Mouse (Mus musculus): ENCODE data around the gene Cacfd1. TPM values are rescaled to one million over a fixed set of nuclear protein-coding genes. Genes with fewer than 3 reads are reported as not detected.

Cacfd1 gene
- polyA plus RNA-seq, 1 experiment: 18.4 TPM

DNA sequence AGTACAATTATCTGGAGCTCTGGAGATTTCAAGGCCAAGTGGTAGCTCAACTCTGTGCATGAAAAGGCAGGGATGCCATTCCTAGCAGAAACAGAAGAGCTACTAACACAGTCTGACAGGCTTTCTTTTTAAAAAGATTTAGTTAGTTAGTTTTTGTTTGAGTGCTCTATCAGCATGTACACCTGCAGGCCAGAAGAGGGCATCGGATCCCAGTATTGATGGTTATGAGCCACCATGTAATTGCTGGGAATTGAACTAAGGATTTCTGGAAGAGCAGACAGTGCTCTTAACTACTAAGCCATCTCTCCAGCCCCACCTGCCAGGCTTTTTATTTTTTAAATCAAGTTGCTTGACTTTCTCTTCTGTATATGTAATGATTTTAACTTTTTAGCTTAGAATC is 12.2 kb upstream of the Cacfd1 start:
- peaks cover 17% of the 10 kb centered on the region for H3K27me3 ChIP-seq (ENCODE audit: control insufficient read depth, insufficient read depth, insufficient read length)
- H3ac ChIP-seq (ENCODE audit: control insufficient read depth, insufficient read length, low read depth): no peak overlapping the region
- TF ChIP-seq MAX (IDR thresholded peaks at IDR 0.05) (no peak), FOSL1 (IDR thresholded peaks at IDR 0.05; ENCODE audit: insufficient read depth, low read length, poor library complexity, severe bottlenecking) (no peak), MYOG (IDR thresholded peaks at IDR 0.05; ENCODE audit: control insufficient read depth, extremely low read depth, insufficient read length) (no peak), CEBPB (IDR thresholded peaks at IDR 0.05; ENCODE audit: low read depth) (no peak), USF1 (IDR thresholded peaks at IDR 0.05; ENCODE audit: low read depth) (no peak), CTCF (IDR thresholded peaks at IDR 0.05; ENCODE audit: control insufficient read depth, insufficient read depth, insufficient read length) (no peak), MYOD1 (IDR thresholded peaks at IDR 0.05; ENCODE audit: control insufficient read depth, insufficient read length, low read depth) (no peak)
- H3K79me3 ChIP-seq (ENCODE audit: low read depth): no peaks in the 10 kb centered on the region
- no peaks in the 10 kb centered on the region for H3K36me3 ChIP-seq (ENCODE audit: control insufficient read depth, insufficient read depth)
- H3K4me3 ChIP-seq (ENCODE audit: insufficient read depth, poor library complexity, severe bottlenecking): no peak overlapping the region
- no peaks in the 10 kb centered on the region for H3K79me2 ChIP-seq (ENCODE audit: control insufficient read depth, insufficient read depth)

DNA sequence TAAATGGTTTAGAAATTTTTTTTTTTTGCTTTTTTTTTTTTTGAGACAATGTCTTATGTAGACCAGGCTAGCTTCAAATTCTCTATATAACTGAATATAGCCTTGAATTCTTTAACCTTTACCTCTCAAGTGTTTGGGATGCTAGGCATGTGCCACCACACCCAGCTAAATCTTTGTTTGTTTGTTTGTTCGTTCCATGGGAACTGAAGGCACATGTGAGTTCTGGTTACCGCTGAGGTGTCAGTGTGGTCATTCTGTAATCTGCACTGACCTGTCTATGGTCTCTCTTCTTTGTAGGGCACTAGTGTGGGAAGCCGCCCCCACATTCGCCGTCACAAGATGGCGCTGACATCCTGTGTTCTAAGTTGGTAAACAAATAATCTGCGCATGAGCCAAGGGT is 11.7 kb upstream of the Cacfd1 start:
- no peaks in the 10 kb centered on the region for H3K36me3 ChIP-seq (ENCODE audit: control insufficient read depth, insufficient read depth)
- H3K27me3 ChIP-seq (ENCODE audit: control insufficient read depth, insufficient read depth, insufficient read length): peaks cover 17% of the 10 kb centered on the region

DNA sequence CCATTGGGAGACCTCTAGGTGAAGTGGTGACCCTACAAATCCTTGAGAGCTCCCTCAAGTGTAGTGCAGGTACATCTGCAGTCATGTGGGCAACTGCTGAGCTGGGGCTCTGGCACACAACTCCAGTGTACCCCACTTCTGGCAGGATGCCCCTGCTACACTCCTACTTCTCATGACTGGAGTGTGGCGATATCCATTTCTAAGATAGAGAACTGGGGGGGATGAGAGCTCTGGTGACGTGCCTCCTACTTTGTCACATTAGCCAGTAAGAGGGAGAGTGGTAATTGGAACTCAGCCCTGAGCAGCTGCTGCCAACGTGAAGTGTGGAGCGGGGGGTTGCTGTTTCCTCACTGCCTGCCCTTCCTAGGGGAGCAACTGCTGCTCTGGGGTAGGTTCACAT is 3.5 kb upstream of the Cacfd1 start:
- TF ChIP-seq USF1 (IDR thresholded peaks at IDR 0.05; ENCODE audit: low read depth): no peak
- no peak for TF ChIP-seq MAX (IDR thresholded peaks at IDR 0.05)
- no peak for TF ChIP-seq CTCF (IDR thresholded peaks at IDR 0.05; ENCODE audit: control insufficient read depth, insufficient read depth, insufficient read length)
- no peak for TF ChIP-seq FOSL1 (IDR thresholded peaks at IDR 0.05; ENCODE audit: insufficient read depth, low read length, poor library complexity, severe bottlenecking)
- TF ChIP-seq MYOG (IDR thresholded peaks at IDR 0.05; ENCODE audit: control insufficient read depth, extremely low read depth, insufficient read length): no peak
- peaks cover 27% of the 10 kb centered on the region for H3K27me3 ChIP-seq (ENCODE audit: control insufficient read depth, insufficient read depth, insufficient read length)
- H3K4me3 ChIP-seq (ENCODE audit: insufficient read depth, poor library complexity, severe bottlenecking): no peak overlapping the region
- H3K79me2 ChIP-seq (ENCODE audit: control insufficient read depth, insufficient read depth): peaks cover 13% of the 10 kb centered on the region
- H3ac ChIP-seq (ENCODE audit: control insufficient read depth, insufficient read length, low read depth): no peak overlapping the region
- no peaks in the 10 kb centered on the region for H3K36me3 ChIP-seq (ENCODE audit: control insufficient read depth, insufficient read depth)
- peaks cover 2% of the 10 kb centered on the region for H3K79me3 ChIP-seq (ENCODE audit: low read depth)

More for the DNA sequence above, 11.7 kb upstream of the Cacfd1 start:
- H3K79me3 ChIP-seq (ENCODE audit: low read depth): no peaks in the 10 kb centered on the region
- H3ac ChIP-seq (ENCODE audit: control insufficient read depth, insufficient read length, low read depth): no peak overlapping the region
- no peaks in the 10 kb centered on the region for H3K79me2 ChIP-seq (ENCODE audit: control insufficient read depth, insufficient read depth)
- TF ChIP-seq CEBPB (IDR thresholded peaks at IDR 0.05; ENCODE audit: low read depth) (no peak), MYOD1 (IDR thresholded peaks at IDR 0.05; ENCODE audit: control insufficient read depth, insufficient read length, low read depth) (no peak), FOSL1 (IDR thresholded peaks at IDR 0.05; ENCODE audit: insufficient read depth, low read length, poor library complexity, severe bottlenecking) (no peak), USF1 (IDR thresholded peaks at IDR 0.05; ENCODE audit: low read depth) (no peak), CTCF (IDR thresholded peaks at IDR 0.05; ENCODE audit: control insufficient read depth, insufficient read depth, insufficient read length) (no peak), MAX (IDR thresholded peaks at IDR 0.05) (no peak)
- no peak overlapping the region for H3K4me3 ChIP-seq (ENCODE audit: insufficient read depth, poor library complexity, severe bottlenecking)

- TF ChIP-seq CTCF (IDR thresholded peaks at IDR 0.05; ENCODE audit: control insufficient read depth, insufficient read depth, insufficient read length) (no peak), MYOD1 (IDR thresholded peaks at IDR 0.05; ENCODE audit: control insufficient read depth, insufficient read length, low read depth) (no peak), CEBPB (IDR thresholded peaks at IDR 0.05; ENCODE audit: low read depth) (no peak), USF1 (IDR thresholded peaks at IDR 0.05; ENCODE audit: low read depth) (no peak), MYOG (IDR thresholded peaks at IDR 0.05; ENCODE audit: control insufficient read depth, extremely low read depth, insufficient read length) (no peak), FOSL1 (IDR thresholded peaks at IDR 0.05; ENCODE audit: insufficient read depth, low read length, poor library complexity, severe bottlenecking) (no peak), MAX (IDR thresholded peaks at IDR 0.05) (no peak)
Measured at GRCm38 (mm10) chr2:27007701-27008100, 2.0 kb upstream of the Cacfd1 start.

GRCm38 (mm10) chr2:27017802-27018201 is 8.1 kb downstream of the Cacfd1 start:
- peak; percentile 85 for TF ChIP-seq CTCF (IDR thresholded peaks at IDR 0.05; ENCODE audit: control insufficient read depth, insufficient read depth, insufficient read length)
- no peak for TF ChIP-seq CEBPB (IDR thresholded peaks at IDR 0.05; ENCODE audit: low read depth)
- TF ChIP-seq FOSL1 (IDR thresholded peaks at IDR 0.05; ENCODE audit: insufficient read depth, low read length, poor library complexity, severe bottlenecking): no peak
- Histone ChIP-seq H3K79me3 (ENCODE audit: low read depth) (no peaks in the 10 kb centered on the region), H3K27me3 (ENCODE audit: control insufficient read depth, insufficient read depth, insufficient read length) (no peaks in the 10 kb centered on the region), H3K79me2 (ENCODE audit: control insufficient read depth, insufficient read depth) (no peaks in the 10 kb centered on the region), H3K36me3 (ENCODE audit: control insufficient read depth, insufficient read depth) (peaks cover 46% of the 10 kb centered on the region), H3K4me3 (ENCODE audit: insufficient read depth, poor library complexity, severe bottlenecking) (no peak overlapping the region), H3ac (ENCODE audit: control insufficient read depth, insufficient read length, low read depth) (no peak overlapping the region)

More at GRCm38 (mm10) chr2:27007701-27008100, 2.0 kb upstream of the Cacfd1 start:
- Histone ChIP-seq H3ac (ENCODE audit: control insufficient read depth, insufficient read length, low read depth) (no peak overlapping the region), H3K36me3 (ENCODE audit: control insufficient read depth, insufficient read depth) (no peaks in the 10 kb centered on the region), H3K27me3 (ENCODE audit: control insufficient read depth, insufficient read depth, insufficient read length) (peaks cover 27% of the 10 kb centered on the region), H3K4me3 (ENCODE audit: insufficient read depth, poor library complexity, severe bottlenecking) (no peak overlapping the region), H3K79me2 (ENCODE audit: control insufficient read depth, insufficient read depth) (peaks cover 23% of the 10 kb centered on the region), H3K79me3 (ENCODE audit: low read depth) (peaks cover 4% of the 10 kb centered on the region)

DNA sequence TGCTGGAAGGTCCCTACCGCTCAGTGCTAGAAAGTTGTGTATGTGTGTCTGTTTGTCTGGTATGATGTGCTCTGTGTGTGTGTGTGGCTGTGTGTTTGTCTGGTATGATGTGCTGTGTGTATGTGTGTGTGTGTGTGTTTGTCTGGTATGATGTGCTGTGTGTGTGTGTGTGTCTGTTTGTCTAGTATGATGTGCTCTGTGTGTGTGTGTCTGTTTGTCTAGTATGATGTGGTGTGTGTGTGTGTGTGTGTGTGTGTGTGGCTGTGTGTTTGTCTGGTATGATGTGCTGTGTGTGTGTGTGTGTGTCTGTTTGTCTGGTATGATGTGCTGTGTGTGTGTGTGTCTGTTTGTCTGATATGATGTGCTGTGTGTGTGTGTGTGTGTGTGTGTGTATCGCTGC is 9.8 kb downstream of the Cacfd1 start:
- Histone ChIP-seq H3K79me3 (ENCODE audit: low read depth) (no peaks in the 10 kb centered on the region), H3K36me3 (ENCODE audit: control insufficient read depth, insufficient read depth) (peaks cover 32% of the 10 kb centered on the region), H3K4me3 (ENCODE audit: insufficient read depth, poor library complexity, severe bottlenecking) (no peak overlapping the region), H3ac (ENCODE audit: control insufficient read depth, insufficient read length, low read depth) (no peak overlapping the region), H3K27me3 (ENCODE audit: control insufficient read depth, insufficient read depth, insufficient read length) (peaks cover 4% of the 10 kb centered on the region), H3K79me2 (ENCODE audit: control insufficient read depth, insufficient read depth) (no peaks in the 10 kb centered on the region)
- no peak for TF ChIP-seq USF1 (IDR thresholded peaks at IDR 0.05; ENCODE audit: low read depth)
- TF ChIP-seq CEBPB (IDR thresholded peaks at IDR 0.05; ENCODE audit: low read depth): no peak
- no peak for TF ChIP-seq MYOG (IDR thresholded peaks at IDR 0.05; ENCODE audit: control insufficient read depth, extremely low read depth, insufficient read length)
- TF ChIP-seq MYOD1 (IDR thresholded peaks at IDR 0.05; ENCODE audit: control insufficient read depth, insufficient read length, low read depth): no peak
- TF ChIP-seq FOSL1 (IDR thresholded peaks at IDR 0.05; ENCODE audit: insufficient read depth, low read length, poor library complexity, severe bottlenecking): no peak
